19 mouse cellular contexts compared by ENCODE assay signal in the genomic region with DNA sequence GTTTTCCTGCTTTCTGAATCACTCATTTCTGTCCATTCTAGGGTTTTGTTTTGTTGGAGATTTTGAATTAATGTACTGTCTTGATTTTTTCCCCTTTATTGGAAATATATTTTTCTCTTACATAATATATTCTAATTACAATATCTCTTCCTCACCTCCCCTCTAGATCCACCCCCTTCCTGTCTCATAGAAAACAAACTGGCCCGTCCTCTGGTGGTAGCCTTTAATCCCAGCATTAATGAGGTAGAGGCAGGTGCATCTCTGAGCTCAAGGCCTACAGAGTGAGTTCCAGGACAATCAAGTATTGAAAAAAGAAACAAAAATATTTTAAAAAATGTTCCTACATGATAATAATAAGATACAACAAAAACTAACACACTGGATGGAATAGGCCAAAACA.
DNase-seq lines count a peak whose midpoint lies in the region; ATAC-seq and TF ChIP-seq lines count a peak whose summit lies in the region.
"Had no signal": no experiment of that assay in that cellular context is flagged by ENCODE, and none has a peak within 500 bp of the region (broad histone marks: within the 10 kb centered on the region; RNA-seq: fewer than 3 reads in every experiment).

No protein-coding gene starts in this region.

- H3K9ac ChIP-seq in liver, embryonic 15.5 days: no peak overlapping the region
- H3K9ac ChIP-seq in forebrain, embryonic 12.5 days: no peak overlapping the region
- H3K9ac ChIP-seq: forebrain, embryonic 13.5 days; heart, embryonic 15.5 days; hindbrain, embryonic 13.5 days; limb, embryonic 15.5 days; midbrain, embryonic 12.5 days; neural tube, embryonic 13.5 days had no signal

- H3K9me3 ChIP-seq in liver, embryonic 15.5 days (replicated peaks): no peaks in the 10 kb centered on the region
- no peaks in the 10 kb centered on the region for H3K9me3 ChIP-seq in forebrain, embryonic 10.5 days
- H3K9me3 ChIP-seq in forebrain, embryonic 12.5 days: no peaks in the 10 kb centered on the region
- H3K9me3 ChIP-seq: forebrain, embryonic 13.5 days; heart, embryonic 15.5 days; hindbrain, embryonic 13.5 days; limb, embryonic 15.5 days; midbrain, embryonic 12.5 days; neural tube, embryonic 13.5 days had no signal

- H3K4me2 ChIP-seq in liver, embryonic 15.5 days: peak overlapping the region; percentile 73
- H3K4me2 ChIP-seq in forebrain, embryonic 12.5 days: no peak overlapping the region
- H3K4me2 ChIP-seq: forebrain, embryonic 13.5 days; heart, embryonic 15.5 days; hindbrain, embryonic 13.5 days; limb, embryonic 15.5 days; midbrain, embryonic 12.5 days; neural tube, embryonic 13.5 days had no signal

- peaks cover 5% of the 10 kb centered on the region; the same call in 1 of the 2 replicates for H3K4me1 ChIP-seq in spleen, adult 2 months (ENCODE audit: control insufficient read depth, insufficient read depth, insufficient read length)
- peaks cover 44% of the 10 kb centered on the region for H3K4me1 ChIP-seq in liver, embryonic 15.5 days (replicated peaks)
- H3K4me1 ChIP-seq in forebrain, embryonic 10.5 days: 0 out of 2 replicates have a peak, but pooled peaks cover 4% of the 10 kb centered on the region
- no peaks in the 10 kb centered on the region for H3K4me1 ChIP-seq in forebrain, embryonic 12.5 days
- H3K4me1 ChIP-seq: hindbrain, embryonic 13.5 days; limb, embryonic 15.5 days; midbrain, embryonic 12.5 days had no signal

- 10% methylated on average over 1 of the region's 1 CpGs for WGBS in spleen, adult 2 months
- WGBS in liver, embryonic 15.5 days (ENCODE audit: insufficient replicate concordance): 41% methylated on average over 1 of the region's 1 CpGs
- WGBS in forebrain, embryonic 10.5 days: 81% methylated on average over 1 of the region's 1 CpGs
- 64% methylated on average over 1 of the region's 1 CpGs for WGBS in forebrain, embryonic 12.5 days

- H3K36me3 ChIP-seq in spleen, adult 2 months (ENCODE audit: control insufficient read depth, insufficient read depth, low read length): no peaks in the 10 kb centered on the region
- H3K36me3 ChIP-seq in liver, embryonic 15.5 days (replicated peaks): peaks cover 7% of the 10 kb centered on the region; the same call in 1 of the 2 replicates
- no peaks in the 10 kb centered on the region for H3K36me3 ChIP-seq in forebrain, embryonic 10.5 days (replicated peaks)
- no peaks in the 10 kb centered on the region for H3K36me3 ChIP-seq in forebrain, embryonic 12.5 days (replicated peaks)
- H3K36me3 ChIP-seq: heart, embryonic 15.5 days; hindbrain, embryonic 13.5 days; limb, embryonic 15.5 days; midbrain, embryonic 12.5 days; neural tube, embryonic 13.5 days had no signal

- DNase-seq in heart, adult 11 months: peak; percentile 78
- DNase-seq in heart, postnatal 4 days: no peak
- DNase-seq in spleen, adult 2 months (ENCODE audit: low read depth in 1 of 2, low spot score in 2 of 2): no peak
- DNase-seq in spleen, adult 12 weeks (ENCODE audit: low spot score): no peak
- no peak for DNase-seq in forebrain, embryonic 10.5 days (ENCODE audit: extremely low spot score, low spot score)
- DNase-seq: adrenal gland, postnatal 36 days; cerebellum, adult 9-11 months; lung, postnatal 36 days had no signal

- H3K27ac ChIP-seq in spleen, adult 2 months (ENCODE audit: insufficient read depth, low read length): peak overlapping the region; percentile 67; the same call in 1 of the 2 replicates
- H3K27ac ChIP-seq in liver, embryonic 15.5 days (replicated peaks): peak overlapping the region; percentile 76
- H3K27ac ChIP-seq in forebrain, embryonic 10.5 days: no peak overlapping the region
- H3K27ac ChIP-seq in forebrain, embryonic 12.5 days: no peak overlapping the region
- H3K27ac ChIP-seq: forebrain, embryonic 13.5 days; hindbrain, embryonic 13.5 days; kidney, postnatal 0 days; limb, embryonic 15.5 days; midbrain, embryonic 12.5 days; neural tube, embryonic 13.5 days had no signal

- H3K27me3 ChIP-seq in spleen, adult 2 months (ENCODE audit: control insufficient read depth, insufficient read depth, low read length): no peaks in the 10 kb centered on the region
- no peaks in the 10 kb centered on the region for H3K27me3 ChIP-seq in liver, embryonic 15.5 days
- H3K27me3 ChIP-seq in forebrain, embryonic 10.5 days (ENCODE audit: poor library complexity, severe bottlenecking): no peaks in the 10 kb centered on the region
- H3K27me3 ChIP-seq in forebrain, embryonic 12.5 days: no peaks in the 10 kb centered on the region
- H3K27me3 ChIP-seq: forebrain, embryonic 13.5 days; heart, embryonic 15.5 days; hindbrain, embryonic 13.5 days; limb, embryonic 15.5 days; midbrain, embryonic 12.5 days; neural tube, embryonic 13.5 days; Patski had no signal

- TF ChIP-seq CTCF in spleen, adult 2 months (IDR thresholded peaks at IDR 0.05; ENCODE audit: extremely low read depth, insufficient read depth, insufficient read length, insufficient replicate concordance): no peak

- ATAC-seq in liver, embryonic 15.5 days (ENCODE audit: insufficient read depth): no peak
- ATAC-seq in forebrain, embryonic 12.5 days (ENCODE audit: low FRiP score): no peak
- ATAC-seq: forebrain, embryonic 13.5 days; intestine, embryonic 16.5 days; Patski had no signal

- TF ChIP-seq POLR2A in spleen, adult 2 months (IDR thresholded peaks at IDR 0.05; ENCODE audit: low read depth, low read length): no peak

- H3K4me3 ChIP-seq in spleen, adult 2 months (ENCODE audit: extremely low read depth, insufficient read depth, insufficient read length): no peak overlapping the region
- no peak overlapping the region for H3K4me3 ChIP-seq in liver, embryonic 15.5 days (replicated peaks)
- no peak overlapping the region for H3K4me3 ChIP-seq in forebrain, embryonic 10.5 days
- no peak overlapping the region for H3K4me3 ChIP-seq in forebrain, embryonic 12.5 days (replicated peaks)
- H3K4me3 ChIP-seq: forebrain, embryonic 13.5 days; heart, embryonic 15.5 days; hindbrain, embryonic 13.5 days; limb, embryonic 15.5 days; midbrain, embryonic 12.5 days; neural tube, embryonic 13.5 days had no signal

Comparison
In these comparisons a context has a peak if more than half of its experiments do, and no peak if none do; other contexts are left out.
1. H3K27ac ChIP-seq: peak in spleen, adult 2 months (single experiment) and liver, embryonic 15.5 days (single experiment); none in forebrain, embryonic 10.5 days (single experiment) and forebrain, embryonic 12.5 days (single experiment).